Mouse (Mus musculus) hindbrain, embryonic 10.5 days (tissue): Measurements from ENCODE around the gene Dohh. TPM values are rescaled to one million over a fixed set of nuclear protein-coding genes. Genes with fewer than 3 reads are reported as not detected.

ENCODE experiments used
- DNase-seq: peaks from one replicate; pipeline ENCODE4 v3.0.0-alpha.2; 2017; ENCODE audit warnings: low spot score
- H3K27ac ChIP-seq: fragments of 300-500 bp; sonication (generic); 2 replicates; pipeline ENCODE4 v1.5.1; 2016; ENCODE audit warnings: mild to moderate bottlenecking, moderate library complexity
- H3K27me3 ChIP-seq: fragments of 300-500 bp; sonication (generic); 2 replicates; pipeline ENCODE4 v1.6.1; 2016; ENCODE audit warnings: mild to moderate bottlenecking; ENCODE audit not compliant: poor library complexity, insufficient read depth, severe bottlenecking
- H3K36me3 ChIP-seq: fragments of 300-500 bp; sonication (generic); 2 replicates; pipeline ENCODE4 v1.6.1; 2016; ENCODE audit warnings: mild to moderate bottlenecking, moderate library complexity
- H3K4me1 ChIP-seq: fragments of 300-500 bp; sonication (generic); replicated peaks from 2 replicates; pipeline ENCODE4 v1.6.1; 2016; ENCODE audit warnings: mild to moderate bottlenecking
- H3K4me3 ChIP-seq: fragments of 300-500 bp; sonication (generic); 2 replicates; pipeline ENCODE4 v1.5.1; 2016; ENCODE audit warnings: mild to moderate bottlenecking, moderate library complexity
- H3K9me3 ChIP-seq: fragments of 300-500 bp; sonication (generic); 2 replicates; pipeline ENCODE4 v1.6.1; 2016; ENCODE audit warnings: mild to moderate bottlenecking, moderate library complexity
- WGBS: fragments of 180-500 bp; shearing (Covaris S2); methylation state at CpG from one replicate; pipeline ENCODE4 v1.1.7; 2016; 5-methylcytosine and 5-hydroxymethylcytosine counted together
- polyA plus RNA-seq: library from polyadenylated mRNA; unstranded; fragments of >200 nt; fragmentation: Nextera tagmentation; extraction: Ambion mirVana; gene quantifications from 2 replicates; pipeline ENCODE4 v1.2.1, GENCODE M21; 2016

Gene Dohh
- polyA plus RNA-seq, 1 experiment from 2014 or later: 95.8 TPM

- H3K27me3 ChIP-seq: peaks cover 94% of the 10 kb centered on the region
- H3K27ac ChIP-seq: peak overlapping the region; percentile 72
- WGBS: 47% methylated on average over 18 of the region's 18 CpGs
- peaks cover 97% of the 10 kb centered on the region for H3K4me1 ChIP-seq
- no peak overlapping the region; the same call in 1 of the 2 replicates for H3K4me3 ChIP-seq
- DNase-seq: no peak
- H3K9me3 ChIP-seq: no peaks in the 10 kb centered on the region
- H3K36me3 ChIP-seq: peaks cover 15% of the 10 kb centered on the region
Measured at GRCm38 (mm10) chr10:81404720-81405119, 20.5 kb downstream of the Dohh start.

GRCm38 (mm10) chr10:81405588-81406201 is 21.5 kb downstream of the Dohh start:
- Histone ChIP-seq H3K36me3 (peaks cover 6% of the 10 kb centered on the region; the same call in 1 of the 2 replicates), H3K4me1 (peaks cover 97% of the 10 kb centered on the region), H3K9me3 (no peaks in the 10 kb centered on the region), H3K4me3 (no peak overlapping the region), H3K27me3 (peaks cover 90% of the 10 kb centered on the region), H3K27ac (no peak overlapping the region)
- DNase-seq: no peak
- 40% methylated on average over 13 of the region's 13 CpGs for WGBS

- Histone ChIP-seq H3K27me3 (peaks cover 85% of the 10 kb centered on the region), H3K27ac (peak overlapping the region; percentile 81), H3K4me1 (peaks cover 97% of the 10 kb centered on the region), H3K4me3 (peak overlapping the region; percentile 40), H3K9me3 (no peaks in the 10 kb centered on the region), H3K36me3 (peaks cover 6% of the 10 kb centered on the region; the same call in 1 of the 2 replicates)
- 25% methylated on average over 24 of the region's 24 CpGs for WGBS
- no peak for DNase-seq
Measured at GRCm38 (mm10) chr10:81406504-81407440, 22.5 kb downstream of the Dohh start.

GRCm38 (mm10) chr10:81407539-81408423 is 23.6 kb downstream of the Dohh start:
- H3K9me3 ChIP-seq: no peaks in the 10 kb centered on the region
- peak overlapping the region; percentile 40 for H3K4me3 ChIP-seq
- H3K36me3 ChIP-seq: peaks cover 6% of the 10 kb centered on the region; the same call in 1 of the 2 replicates
- peaks cover 97% of the 10 kb centered on the region for H3K4me1 ChIP-seq
- DNase-seq: peak; percentile 46
- peaks cover 79% of the 10 kb centered on the region for H3K27me3 ChIP-seq
- H3K27ac ChIP-seq: peak overlapping the region; percentile 81
- 27% methylated on average over 31 of the region's 31 CpGs for WGBS

- DNase-seq: no peak
- Histone ChIP-seq H3K4me1 (peaks cover 97% of the 10 kb centered on the region), H3K27me3 (peaks cover 73% of the 10 kb centered on the region), H3K4me3 (peak overlapping the region; percentile 30; the same call in 1 of the 2 replicates), H3K9me3 (no peaks in the 10 kb centered on the region), H3K36me3 (peaks cover 6% of the 10 kb centered on the region; the same call in 1 of the 2 replicates), H3K27ac (peak overlapping the region; percentile 81)
- 40% methylated on average over 13 of the region's 13 CpGs for WGBS
Measured at GRCm38 (mm10) chr10:81408424-81408729, 24.1 kb downstream of the Dohh start.

GRCm38 (mm10) chr10:81408871-81409291 is 24.7 kb downstream of the Dohh start:
- DNase-seq: peak; percentile 78
- WGBS: 14% methylated on average over 9 of the region's 9 CpGs
- Histone ChIP-seq H3K9me3 (no peaks in the 10 kb centered on the region), H3K36me3 (peaks cover 6% of the 10 kb centered on the region; the same call in 1 of the 2 replicates), H3K4me1 (peaks cover 97% of the 10 kb centered on the region), H3K27me3 (peaks cover 68% of the 10 kb centered on the region), H3K4me3 (peak overlapping the region; percentile 30), H3K27ac (peak overlapping the region; percentile 81)

GRCm38 (mm10) chr10:81409330-81409729 is 25.1 kb downstream of the Dohh start:
- WGBS: 18% methylated on average over 8 of the region's 8 CpGs
- peaks cover 97% of the 10 kb centered on the region for H3K4me1 ChIP-seq
- H3K27ac ChIP-seq: peak overlapping the region; percentile 81
- peak overlapping the region; percentile 30 for H3K4me3 ChIP-seq
- no peak for DNase-seq
- H3K9me3 ChIP-seq: no peaks in the 10 kb centered on the region
- H3K36me3 ChIP-seq: peaks cover 6% of the 10 kb centered on the region; the same call in 1 of the 2 replicates
- H3K27me3 ChIP-seq: peaks cover 64% of the 10 kb centered on the region

GRCm38 (mm10) chr10:81410350-81410749 is 26.1 kb downstream of the Dohh start:
- DNase-seq: no peak
- Histone ChIP-seq H3K4me3 (peak overlapping the region; percentile 30; the same call in 1 of the 2 replicates), H3K27ac (peak overlapping the region; percentile 88), H3K9me3 (no peaks in the 10 kb centered on the region), H3K36me3 (peaks cover 6% of the 10 kb centered on the region; the same call in 1 of the 2 replicates), H3K4me1 (peaks cover 100% of the 10 kb centered on the region), H3K27me3 (peaks cover 54% of the 10 kb centered on the region)
- WGBS: 65% methylated on average over 4 of the region's 4 CpGs

GRCm38 (mm10) chr10:81410981-81411380 is 26.8 kb downstream of the Dohh start:
- Histone ChIP-seq H3K9me3 (no peaks in the 10 kb centered on the region), H3K36me3 (peaks cover under 1% of the 10 kb centered on the region; the same call in 1 of the 2 replicates), H3K27me3 (peaks cover 51% of the 10 kb centered on the region), H3K27ac (peak overlapping the region; percentile 88), H3K4me3 (no peak overlapping the region), H3K4me1 (peaks cover 100% of the 10 kb centered on the region)
- DNase-seq: no peak
- WGBS: 84% methylated on average over 9 of the region's 9 CpGs

GRCm38 (mm10) chr10:81411471-81412400 is 27.5 kb downstream of the Dohh start:
- H3K36me3 ChIP-seq: no peaks in the 10 kb centered on the region; the same call in 1 of the 2 replicates
- peaks cover 100% of the 10 kb centered on the region for H3K4me1 ChIP-seq
- peaks cover 44% of the 10 kb centered on the region for H3K27me3 ChIP-seq
- no peak for DNase-seq
- no peak overlapping the region for H3K4me3 ChIP-seq
- peak overlapping the region; percentile 88 for H3K27ac ChIP-seq
- no peaks in the 10 kb centered on the region for H3K9me3 ChIP-seq
- 79% methylated on average over 18 of the region's 18 CpGs for WGBS

GRCm38 (mm10) chr10:81412586-81413309 is 28.5 kb downstream of the Dohh start:
- no peaks in the 10 kb centered on the region; the same call in 1 of the 2 replicates for H3K36me3 ChIP-seq
- no peaks in the 10 kb centered on the region for H3K9me3 ChIP-seq
- WGBS: 79% methylated on average over 16 of the region's 16 CpGs
- H3K27me3 ChIP-seq: peaks cover 43% of the 10 kb centered on the region
- DNase-seq: no peak
- no peak overlapping the region for H3K4me3 ChIP-seq
- H3K4me1 ChIP-seq: peaks cover 100% of the 10 kb centered on the region
- H3K27ac ChIP-seq: peak overlapping the region; percentile 88
